ENCODE assay signal across 10 mouse cellular contexts in genomic region chr15:103301046-103301445, GRCm38 (mm10). TPM values are rescaled to one million over a fixed set of nuclear protein-coding genes. Genes with fewer than 3 reads are reported as not detected.
A peak's percentile ranks its signal among the peaks of the same experiment; 100 is the strongest.
DNase-seq lines count a peak whose midpoint lies in the region; ATAC-seq and TF ChIP-seq lines count a peak whose summit lies in the region.
"Had no signal": no experiment of that assay in that cellular context is flagged by ENCODE, and none has a peak within 500 bp of the region (broad histone marks: within the 10 kb centered on the region; RNA-seq: fewer than 3 reads in every experiment).

No protein-coding gene starts in this region.

- no peak for ATAC-seq in heart, embryonic 15.5 days (replicated peaks; ENCODE audit: insufficient number of reproducible peaks, insufficient read depth, low FRiP score, low read depth)
- ATAC-seq in midbrain, embryonic 12.5 days (ENCODE audit: low FRiP score, low read depth), result no peak

- peaks cover 57% of the 10 kb centered on the region for H3K4me1 ChIP-seq in heart, embryonic 15.5 days (replicated peaks)
- H3K4me1 ChIP-seq in midbrain, embryonic 12.5 days, result peaks cover 95% of the 10 kb centered on the region

- intact Hi-C loops in gastrocnemius, postnatal 14 days (cut with DNase I; ENCODE audit: low total_unique reads), result loop anchor here (5.0 kb wide), 1 partner anchor 49 kb away; no protein-coding TSS in a partner anchor

- no peak overlapping the region for H3K9ac ChIP-seq in heart, embryonic 15.5 days
- peak overlapping the region; percentile 48 for H3K9ac ChIP-seq in midbrain, embryonic 12.5 days (replicated peaks)

- no peaks in the 10 kb centered on the region for H3K27me3 ChIP-seq in heart, embryonic 15.5 days
- H3K27me3 ChIP-seq in midbrain, embryonic 12.5 days, result no peaks in the 10 kb centered on the region

- 55% methylated on average over 2 of the region's 2 CpGs for WGBS in heart, embryonic 15.5 days
- WGBS in midbrain, embryonic 12.5 days, result 19% methylated on average over 2 of the region's 2 CpGs

- TF ChIP-seq POLR2A in brain, embryonic 14.5 days (IDR thresholded peaks at IDR 0.05; ENCODE audit: borderline replicate concordance, extremely low read depth, insufficient read depth, insufficient read length, poor library complexity, severe bottlenecking), result no peak

- H3K9me3 ChIP-seq in heart, embryonic 15.5 days (replicated peaks), result no peaks in the 10 kb centered on the region
- no peaks in the 10 kb centered on the region for H3K9me3 ChIP-seq in midbrain, embryonic 12.5 days

- peak overlapping the region; percentile 56 for H3K27ac ChIP-seq in heart, embryonic 15.5 days
- H3K27ac ChIP-seq in midbrain, embryonic 12.5 days (replicated peaks), result peak overlapping the region; percentile 97
- H3K27ac ChIP-seq: heart, adult 2 months had no signal

- TF ChIP-seq CTCF in brain, embryonic 14.5 days (IDR thresholded peaks at IDR 0.05; ENCODE audit: borderline replicate concordance, extremely low read depth, insufficient read depth, insufficient read length), result no peak

- H3K36me3 ChIP-seq in heart, embryonic 15.5 days, result peaks cover 36% of the 10 kb centered on the region; the same call in 1 of the 2 replicates
- peaks cover 4% of the 10 kb centered on the region; the same call in 1 of the 2 replicates for H3K36me3 ChIP-seq in midbrain, embryonic 12.5 days

- DNase-seq in gastrocnemius, postnatal 14 days, result peak; percentile 39
- DNase-seq in gastrocnemius, postnatal 10 days, result no peak
- peak; percentile 60 for DNase-seq in brain, embryonic 14.5 days (ENCODE audit: low read depth)
- no peak for DNase-seq in spleen, postnatal 10 days (ENCODE audit: low spot score in 2 of 2)
- no peak for DNase-seq in kidney, postnatal 25 days
- DNase-seq in right cerebral cortex, postnatal 4 days, result no peak
- DNase-seq: adrenal gland, postnatal 14 days had no signal

- no peak overlapping the region for H3K4me2 ChIP-seq in heart, embryonic 15.5 days
- H3K4me2 ChIP-seq in midbrain, embryonic 12.5 days (replicated peaks), result peak overlapping the region; percentile 56

- no peak overlapping the region for H3K4me3 ChIP-seq in heart, embryonic 15.5 days
- H3K4me3 ChIP-seq in midbrain, embryonic 12.5 days, result no peak overlapping the region
- H3K4me3 ChIP-seq: heart, adult 2 months had no signal

RNA-seq across cellular contexts. Expression of gene Gpr84, which starts 9.4 kb away (rescaled TPM):
- not detected for total RNA-seq in gastrocnemius, postnatal 14 days (2021)
- total RNA-seq in gastrocnemius, postnatal 10 days (2021), result under 1 TPM in 1 of 2 experiments, not detected in 1; 0.14 TPM
- polyA plus RNA-seq in brain, embryonic 14.5 days (2012; rRNA removed), result 0.30 and 0.33 TPM in 2 replicates
- polyA plus RNA-seq in heart, embryonic 15.5 days (2015; fragmentation: Nextera tagmentation; extraction: Ambion mirVana), result 0.11 and 0.25 TPM in 2 replicates
- 0.10 and 0.20 TPM in 2 replicates for polyA plus RNA-seq in midbrain, embryonic 12.5 days (2016; fragmentation: Nextera tagmentation; extraction: Ambion mirVana)
- total RNA-seq: adrenal gland, postnatal 14 days; heart, adult 2 months had no signal

RNA-seq across cellular contexts. Expression of gene Copz1, which starts 28.5 kb away (rescaled TPM):
- total RNA-seq in gastrocnemius, postnatal 14 days (2021), result 10 to 100 TPM; 38.0 to 38.5 TPM
- total RNA-seq in gastrocnemius, postnatal 10 days (2021), result 10 to 100 TPM; 45.3 to 51.4 TPM
- 165 and 192 TPM in 2 replicates for polyA plus RNA-seq in brain, embryonic 14.5 days (2012; rRNA removed)
- 145 and 168 TPM in 2 replicates for polyA plus RNA-seq in heart, embryonic 15.5 days (2015; fragmentation: Nextera tagmentation; extraction: Ambion mirVana)
- 232 and 235 TPM in 2 replicates for polyA plus RNA-seq in midbrain, embryonic 12.5 days (2016; fragmentation: Nextera tagmentation; extraction: Ambion mirVana)

RNA-seq across cellular contexts. Expression of gene Zfp385a, which starts 38.8 kb away (rescaled TPM):
- total RNA-seq in gastrocnemius, postnatal 14 days (2021), result 10 to 100 TPM; 31.3 to 32.1 TPM
- 10 to 100 TPM; 39.3 to 45.7 TPM for total RNA-seq in gastrocnemius, postnatal 10 days (2021)
- 20.3 and 37.5 TPM in 2 replicates for polyA plus RNA-seq in brain, embryonic 14.5 days (2012; rRNA removed)
- 5.9 and 10.5 TPM in 2 replicates for polyA plus RNA-seq in heart, embryonic 15.5 days (2015; fragmentation: Nextera tagmentation; extraction: Ambion mirVana)
- polyA plus RNA-seq in midbrain, embryonic 12.5 days (2016; fragmentation: Nextera tagmentation; extraction: Ambion mirVana), result 19.6 and 20.8 TPM in 2 replicates

RNA-seq across cellular contexts. Expression of gene Nfe2, which starts 42.8 kb away (rescaled TPM):
- not detected for total RNA-seq in gastrocnemius, postnatal 14 days (2021)
- 1 to 10 TPM in 1 of 2 experiments, not detected in 1; 1.2 TPM for total RNA-seq in gastrocnemius, postnatal 10 days (2021)
- 0.53 and 1.2 TPM in 2 replicates for polyA plus RNA-seq in brain, embryonic 14.5 days (2012; rRNA removed)
- polyA plus RNA-seq in heart, embryonic 15.5 days (2015; fragmentation: Nextera tagmentation; extraction: Ambion mirVana), result 1.9 and 5.0 TPM in 2 replicates
- 3.4 and 3.8 TPM in 2 replicates for polyA plus RNA-seq in midbrain, embryonic 12.5 days (2016; fragmentation: Nextera tagmentation; extraction: Ambion mirVana)

Comparison
In these comparisons a context has a peak if more than half of its experiments do, and no peak if none do; other contexts are left out.
1. DNase-seq: peak in gastrocnemius, postnatal 14 days (single experiment) and brain, embryonic 14.5 days (single experiment); none in gastrocnemius, postnatal 10 days (single experiment), spleen, postnatal 10 days (0 of 2), kidney, postnatal 25 days (0 of 2) and right cerebral cortex, postnatal 4 days (single experiment).